Mouse (Mus musculus): ENCODE data around the gene Serpina3a.

- TF ChIP-seq CTCF (IDR thresholded peaks at IDR 0.05) (no peak), EP300 (IDR thresholded peaks at IDR 0.05) (no peak)
These were observed 15.2 kb downstream of the Serpina3a start, which contains the start of gene Serpina3b for GRCm38 (mm10) chr12:104127696-104128095.

Data from lung, postnatal 0 days (tissue).